Mouse (Mus musculus): ENCODE measurements around the gene Armc9. TPM values are rescaled to one million over a fixed set of nuclear protein-coding genes. Genes with fewer than 3 reads are reported as not detected.

Armc9 gene
- polyA plus RNA-seq, 1 experiment from 2014 or later = 37.0 TPM

DNA sequence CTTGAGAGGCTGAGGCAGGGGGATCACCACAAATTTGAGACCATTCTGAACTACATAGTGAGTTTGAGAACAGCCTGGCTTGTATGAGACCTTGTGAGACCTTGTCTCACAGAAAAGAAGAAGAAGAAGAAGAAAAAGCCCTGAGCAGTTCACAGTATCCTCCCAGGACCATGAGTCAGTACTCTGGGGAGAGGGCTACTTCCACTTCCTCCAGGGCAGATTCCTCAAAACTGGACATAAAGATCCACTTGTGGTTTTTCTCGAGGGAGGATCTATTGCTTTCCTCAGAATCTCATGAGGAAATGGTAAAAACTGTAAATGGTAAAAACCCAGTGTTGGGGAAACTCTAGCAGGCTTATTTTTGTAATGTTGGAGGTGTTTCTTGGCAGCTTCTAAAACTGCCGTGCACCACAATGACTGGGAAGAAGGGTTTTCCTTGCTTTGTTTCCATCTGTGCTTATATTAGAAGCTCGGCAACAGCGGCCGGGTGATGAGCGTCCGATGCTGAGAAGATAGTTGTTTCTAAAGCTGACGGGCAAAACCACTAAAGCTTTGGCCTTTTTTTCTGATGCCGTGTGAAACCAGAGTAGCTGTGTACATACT is 48.1 kb downstream of the Armc9 start:
- 0 out of 2 replicates have a peak, but pooled peaks cover 3% of the 10 kb centered on the region for H3K4me1 ChIP-seq
- no peak overlapping the region for H3K4me3 ChIP-seq
- H3K36me3 ChIP-seq = peaks cover 79% of the 10 kb centered on the region
- ATAC-seq (ENCODE audit: low FRiP score, low read depth) = no peak
- H3K27ac ChIP-seq = no peak overlapping the region
- H3K4me2 ChIP-seq (replicated peaks) = no peak overlapping the region
- no peaks in the 10 kb centered on the region for H3K9me3 ChIP-seq
- no peak overlapping the region for H3K9ac ChIP-seq
- 91% methylated on average over 9 of the region's 9 CpGs for WGBS
- H3K27me3 ChIP-seq (replicated peaks) = no peaks in the 10 kb centered on the region

DNA sequence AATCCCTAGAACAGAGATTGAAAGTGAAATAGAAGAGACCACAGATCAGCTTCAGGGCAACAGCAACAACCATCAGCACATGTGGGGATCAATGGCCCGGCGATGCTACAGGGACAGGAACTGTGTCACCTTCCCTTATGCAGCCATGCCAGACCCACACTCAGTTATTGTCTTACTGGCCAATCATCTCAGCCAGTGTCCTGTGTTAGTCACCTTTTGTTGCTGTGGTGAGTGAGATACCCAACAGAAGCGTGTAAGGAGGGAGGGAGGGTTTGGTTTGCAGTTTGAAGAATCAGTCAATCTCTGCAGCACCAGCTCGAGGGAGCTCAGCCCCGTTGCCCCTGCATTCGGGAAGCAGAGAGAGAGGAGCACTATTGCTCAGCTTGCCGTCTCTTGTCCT is 56.1 kb downstream of the Armc9 start:
- Histone ChIP-seq H3K27ac (no peak overlapping the region), H3K4me1 (no peaks in the 10 kb centered on the region), H3K4me3 (no peak overlapping the region), H3K27me3 (replicated peaks) (no peaks in the 10 kb centered on the region), H3K9me3 (no peaks in the 10 kb centered on the region), H3K9ac (no peak overlapping the region), H3K4me2 (replicated peaks) (no peak overlapping the region), H3K36me3 (peaks cover 54% of the 10 kb centered on the region)
- no peak for ATAC-seq (ENCODE audit: low FRiP score, low read depth)
- 91% methylated on average over 7 of the region's 7 CpGs for WGBS

GRCm38 (mm10) chr1:86211498-86211897 is 56.9 kb downstream of the Armc9 start:
- no peaks in the 10 kb centered on the region for H3K4me1 ChIP-seq
- no peak overlapping the region for H3K27ac ChIP-seq
- H3K9ac ChIP-seq = no peak overlapping the region
- H3K9me3 ChIP-seq = no peaks in the 10 kb centered on the region
- 94% methylated on average over 1 of the region's 1 CpGs for WGBS
- peaks cover 47% of the 10 kb centered on the region for H3K36me3 ChIP-seq
- no peaks in the 10 kb centered on the region for H3K27me3 ChIP-seq (replicated peaks)
- ATAC-seq (ENCODE audit: low FRiP score, low read depth) = no peak
- H3K4me3 ChIP-seq = no peak overlapping the region
- H3K4me2 ChIP-seq (replicated peaks) = no peak overlapping the region

DNA sequence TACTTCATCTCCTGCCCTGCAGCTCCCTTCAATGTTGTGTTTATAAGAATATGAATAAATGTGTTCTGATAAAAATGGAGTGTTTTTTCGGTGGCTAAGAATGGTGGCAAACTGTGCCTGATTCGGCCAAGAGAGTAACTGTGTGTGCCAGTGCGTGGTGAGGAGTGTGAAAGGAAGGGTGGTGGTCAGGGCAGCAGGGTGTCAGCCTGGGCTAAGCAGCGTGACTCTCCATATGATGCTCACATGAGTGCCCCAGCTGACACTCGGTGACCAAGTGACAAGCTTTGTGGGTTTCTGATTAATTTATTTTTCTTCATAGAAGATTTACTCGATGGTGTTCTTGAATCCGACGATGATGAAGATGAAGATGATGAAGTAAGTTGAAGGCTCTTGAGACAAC is 58.2 kb downstream of the Armc9 start:
- Histone ChIP-seq H3K36me3 (peaks cover 38% of the 10 kb centered on the region), H3K4me2 (replicated peaks) (no peak overlapping the region), H3K9ac (no peak overlapping the region), H3K27ac (no peak overlapping the region), H3K4me1 (no peaks in the 10 kb centered on the region), H3K4me3 (no peak overlapping the region), H3K9me3 (no peaks in the 10 kb centered on the region), H3K27me3 (replicated peaks) (no peaks in the 10 kb centered on the region)
- WGBS = 93% methylated on average over 8 of the region's 8 CpGs
- ATAC-seq (ENCODE audit: low FRiP score, low read depth) = no peak

GRCm38 (mm10) chr1:86214158-86214557 is 59.6 kb downstream of the Armc9 start:
- H3K36me3 ChIP-seq = peaks cover 27% of the 10 kb centered on the region
- H3K4me3 ChIP-seq = no peak overlapping the region
- ATAC-seq (ENCODE audit: low FRiP score, low read depth) = 0 out of 2 replicates have a peak, but pooled peaks have one; percentile 25
- H3K9me3 ChIP-seq = no peaks in the 10 kb centered on the region
- no peaks in the 10 kb centered on the region for H3K27me3 ChIP-seq (replicated peaks)
- H3K27ac ChIP-seq = no peak overlapping the region
- no peak overlapping the region for H3K4me2 ChIP-seq (replicated peaks)
- H3K4me1 ChIP-seq = no peaks in the 10 kb centered on the region
- no peak overlapping the region for H3K9ac ChIP-seq
- 3% methylated on average over 1 of the region's 1 CpGs for WGBS

GRCm38 (mm10) chr1:86215297-86215696 is 60.7 kb downstream of the Armc9 start:
- no peak overlapping the region for H3K27ac ChIP-seq
- H3K4me1 ChIP-seq = no peaks in the 10 kb centered on the region
- H3K4me2 ChIP-seq (replicated peaks) = no peak overlapping the region
- no peak overlapping the region for H3K4me3 ChIP-seq
- H3K9me3 ChIP-seq = no peaks in the 10 kb centered on the region
- peaks cover 31% of the 10 kb centered on the region for H3K36me3 ChIP-seq
- no peak for ATAC-seq (ENCODE audit: low FRiP score, low read depth)
- WGBS = 89% methylated on average over 1 of the region's 1 CpGs
- no peak overlapping the region for H3K9ac ChIP-seq
- H3K27me3 ChIP-seq (replicated peaks) = no peaks in the 10 kb centered on the region

DNA sequence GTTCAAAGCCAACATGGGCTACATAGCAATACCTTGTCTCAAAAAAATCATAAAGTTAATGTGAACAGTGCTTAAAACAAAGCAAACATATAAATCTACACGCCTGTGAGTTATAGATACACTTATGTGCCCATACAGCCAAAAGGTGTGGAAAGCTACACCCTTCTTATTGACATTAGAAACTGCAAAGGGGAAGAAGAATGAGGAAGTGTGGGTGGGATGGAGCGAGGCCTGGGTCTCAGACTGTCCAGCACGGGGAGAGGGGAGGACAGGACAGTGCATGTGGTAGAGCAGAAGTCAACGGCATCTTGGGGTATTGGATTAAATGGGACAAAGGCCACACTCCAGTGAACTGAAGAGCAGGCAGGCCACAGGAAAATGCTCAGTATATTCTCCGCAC is 61.8 kb downstream of the Armc9 start:
- Histone ChIP-seq H3K9me3 (no peaks in the 10 kb centered on the region), H3K4me1 (no peaks in the 10 kb centered on the region), H3K4me2 (replicated peaks) (no peak overlapping the region), H3K27me3 (replicated peaks) (no peaks in the 10 kb centered on the region), H3K36me3 (peaks cover 25% of the 10 kb centered on the region), H3K9ac (no peak overlapping the region), H3K27ac (no peak overlapping the region), H3K4me3 (no peak overlapping the region)
- ATAC-seq (ENCODE audit: low FRiP score, low read depth) = no peak
- WGBS = 89% methylated on average over 5 of the region's 5 CpGs

- no peak for ATAC-seq (ENCODE audit: low FRiP score, low read depth)
- WGBS = 65% methylated on average over 6 of the region's 6 CpGs
- H3K4me2 ChIP-seq (replicated peaks) = no peak overlapping the region
- H3K4me1 ChIP-seq = no peaks in the 10 kb centered on the region
- H3K9me3 ChIP-seq = no peaks in the 10 kb centered on the region
- peaks cover 19% of the 10 kb centered on the region for H3K36me3 ChIP-seq
- H3K4me3 ChIP-seq = no peak overlapping the region
- H3K27me3 ChIP-seq (replicated peaks) = no peaks in the 10 kb centered on the region
- no peak overlapping the region for H3K27ac ChIP-seq
- H3K9ac ChIP-seq = no peak overlapping the region
These were observed 63.4 kb downstream of the Armc9 start for GRCm38 (mm10) chr1:86217976-86218375.

GRCm38 (mm10) chr1:86225195-86225594 is 70.6 kb downstream of the Armc9 start:
- no peak overlapping the region for H3K4me3 ChIP-seq
- 63% methylated on average over 6 of the region's 6 CpGs for WGBS
- H3K9ac ChIP-seq = no peak overlapping the region
- no peaks in the 10 kb centered on the region for H3K27me3 ChIP-seq (replicated peaks)
- no peak overlapping the region for H3K27ac ChIP-seq
- no peaks in the 10 kb centered on the region for H3K4me1 ChIP-seq
- peaks cover 3% of the 10 kb centered on the region; the same call in 1 of the 2 replicates for H3K36me3 ChIP-seq
- H3K9me3 ChIP-seq = no peaks in the 10 kb centered on the region
- ATAC-seq (ENCODE audit: low FRiP score, low read depth) = no peak
- H3K4me2 ChIP-seq (replicated peaks) = no peak overlapping the region

- Histone ChIP-seq H3K9ac (no peak overlapping the region), H3K4me3 (no peak overlapping the region), H3K4me1 (no peaks in the 10 kb centered on the region), H3K27ac (no peak overlapping the region), H3K27me3 (replicated peaks) (no peaks in the 10 kb centered on the region), H3K9me3 (no peaks in the 10 kb centered on the region), H3K36me3 (peaks cover 3% of the 10 kb centered on the region; the same call in 1 of the 2 replicates), H3K4me2 (replicated peaks) (no peak overlapping the region)
- no peak for ATAC-seq (ENCODE audit: low FRiP score, low read depth)
- WGBS = 89% methylated on average over 8 of the region's 8 CpGs
These were observed 74.1 kb downstream of the Armc9 start for GRCm38 (mm10) chr1:86228653-86229052.

DNA sequence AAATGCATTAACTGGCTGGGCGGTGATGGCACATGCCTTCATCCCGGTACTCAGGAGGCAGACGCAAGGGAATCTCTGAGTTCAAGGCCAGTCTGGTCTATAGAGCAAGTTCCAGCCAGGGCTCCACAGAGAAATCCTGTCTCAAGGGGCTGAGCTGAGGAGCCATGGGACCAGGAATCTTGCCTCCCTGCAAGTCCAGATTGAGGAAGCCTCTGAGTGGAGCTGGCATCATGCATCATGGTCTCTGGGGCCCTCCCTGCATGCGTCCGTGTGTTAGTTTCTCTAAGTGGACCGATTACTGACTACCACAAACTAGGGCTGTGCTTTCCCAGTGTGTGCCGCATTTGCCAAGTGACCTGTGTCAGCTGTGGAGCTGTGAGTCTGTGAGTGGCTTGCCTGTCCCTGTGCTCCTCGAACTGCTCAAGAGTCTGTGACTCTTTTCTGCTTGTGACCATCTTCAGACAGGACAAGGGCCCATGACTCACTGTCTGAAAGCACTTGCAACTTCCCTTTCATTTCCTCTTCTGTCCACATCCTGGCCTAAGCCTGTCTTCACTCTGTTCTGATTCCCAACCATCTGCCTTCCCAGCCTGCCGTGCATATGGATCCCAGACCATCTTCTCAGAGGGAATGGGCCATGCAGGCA is 74.7 kb downstream of the Armc9 start:
- Histone ChIP-seq H3K27ac (no peak overlapping the region), H3K4me3 (no peak overlapping the region), H3K9me3 (no peaks in the 10 kb centered on the region), H3K4me1 (no peaks in the 10 kb centered on the region), H3K4me2 (replicated peaks) (no peak overlapping the region), H3K36me3 (peaks cover 2% of the 10 kb centered on the region; the same call in 1 of the 2 replicates), H3K9ac (no peak overlapping the region), H3K27me3 (replicated peaks) (no peaks in the 10 kb centered on the region)
- no peak for ATAC-seq (ENCODE audit: low FRiP score, low read depth)
- 92% methylated on average over 9 of the region's 9 CpGs for WGBS

DNA sequence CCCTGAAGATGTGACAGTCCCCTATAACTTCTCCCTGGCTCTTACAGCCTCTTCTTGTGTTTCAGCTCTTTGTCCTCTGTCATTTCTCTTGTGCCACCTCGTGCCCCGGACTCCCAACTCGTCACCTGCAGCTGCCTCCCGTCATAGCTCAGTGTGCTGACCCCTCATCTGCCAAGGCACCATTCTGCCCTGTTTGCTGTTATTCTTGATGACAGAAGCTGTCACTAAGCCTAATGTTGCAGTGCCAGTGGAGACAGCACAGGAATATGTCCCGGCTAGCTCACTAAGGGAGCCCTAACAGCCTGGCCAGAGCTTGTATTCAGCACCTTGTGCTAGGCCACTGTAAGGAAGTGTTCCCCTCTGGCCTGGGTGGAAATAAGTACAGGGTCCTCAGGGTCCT is 78.1 kb downstream of the Armc9 start:
- no peak for ATAC-seq (ENCODE audit: low FRiP score, low read depth)
- 88% methylated on average over 5 of the region's 5 CpGs for WGBS
- Histone ChIP-seq H3K36me3 (no peaks in the 10 kb centered on the region), H3K27me3 (replicated peaks) (no peaks in the 10 kb centered on the region), H3K4me3 (no peak overlapping the region), H3K4me2 (replicated peaks) (no peak overlapping the region), H3K9me3 (no peaks in the 10 kb centered on the region), H3K9ac (no peak overlapping the region), H3K4me1 (no peaks in the 10 kb centered on the region; the same call in 1 of the 2 replicates), H3K27ac (no peak overlapping the region)

- Histone ChIP-seq H3K9ac (no peak overlapping the region), H3K4me1 (no peaks in the 10 kb centered on the region; the same call in 1 of the 2 replicates), H3K27me3 (replicated peaks) (no peaks in the 10 kb centered on the region), H3K4me3 (no peak overlapping the region), H3K9me3 (no peaks in the 10 kb centered on the region), H3K4me2 (replicated peaks) (no peak overlapping the region), H3K27ac (no peak overlapping the region), H3K36me3 (no peaks in the 10 kb centered on the region)
- no peak for ATAC-seq (ENCODE audit: low FRiP score, low read depth)
- WGBS = 79% methylated on average over 4 of the region's 4 CpGs
These were observed 79.2 kb downstream of the Armc9 start for GRCm38 (mm10) chr1:86233808-86234207.
